Mouse (Mus musculus): ENCODE results near the gene Ar.

The Ar gene

GRCm38 (mm10) chrX:98148531-98149342, at the start of gene Ar:
TSS of gene Ar (plus strand) at chrX:98148769.
- DNase-seq (ENCODE audit: low spot score): no peak

GRCm38 (mm10) chrX:98149724-98150392, 1.3 kb downstream of the Ar start:
- DNase-seq (ENCODE audit: low spot score): no peak

- no peak for DNase-seq (ENCODE audit: low spot score)
Observed at GRCm38 (mm10) chrX:98150393-98151119, 2.0 kb downstream of the Ar start.

- DNase-seq (ENCODE audit: low spot score): no peak
Observed at GRCm38 (mm10) chrX:98189759-98190158, 41.2 kb downstream of the Ar start.

GRCm38 (mm10) chrX:98205766-98206165, 57.2 kb downstream of the Ar start:
- no peak for DNase-seq (ENCODE audit: low spot score)

- DNase-seq (ENCODE audit: low spot score): no peak
Observed at GRCm38 (mm10) chrX:98207166-98207565, 58.6 kb downstream of the Ar start.

- DNase-seq (ENCODE audit: low spot score): no peak
Observed at GRCm38 (mm10) chrX:98216103-98216502, 67.5 kb downstream of the Ar start.

GRCm38 (mm10) chrX:98239011-98239410, 90.4 kb downstream of the Ar start:
- DNase-seq (ENCODE audit: low spot score): no peak

GRCm38 (mm10) chrX:98245108-98245507, 96.5 kb downstream of the Ar start:
- peak; percentile 12 for DNase-seq (ENCODE audit: low spot score)

- DNase-seq (ENCODE audit: low spot score): no peak
Observed at GRCm38 (mm10) chrX:98248363-98248762, 99.8 kb downstream of the Ar start.

GRCm38 (mm10) chrX:98259620-98260019, 111.1 kb downstream of the Ar start:
- DNase-seq (ENCODE audit: low spot score): no peak

- DNase-seq (ENCODE audit: low spot score): no peak
Observed at GRCm38 (mm10) chrX:98265755-98266154, 117.2 kb downstream of the Ar start.

GRCm38 (mm10) chrX:98271361-98271760, 122.8 kb downstream of the Ar start:
- DNase-seq (ENCODE audit: low spot score): no peak

GRCm38 (mm10) chrX:98291763-98292162, 143.2 kb downstream of the Ar start:
- no peak for DNase-seq (ENCODE audit: low spot score)

GRCm38 (mm10) chrX:98300685-98301084, 152.1 kb downstream of the Ar start:
- no peak for DNase-seq (ENCODE audit: low spot score)

- no peak for DNase-seq (ENCODE audit: low spot score)
Observed at GRCm38 (mm10) chrX:98301924-98302323, 153.4 kb downstream of the Ar start.

GRCm38 (mm10) chrX:98315961-98316360, 167.4 kb downstream of the Ar start:
- no peak for DNase-seq (ENCODE audit: low spot score)

- no peak for DNase-seq (ENCODE audit: low spot score)
Observed at GRCm38 (mm10) chrX:98317483-98317882, 168.9 kb downstream of the Ar start.

- no peak for DNase-seq (ENCODE audit: low spot score)
Observed at GRCm38 (mm10) chrX:98323105-98323504, 174.5 kb downstream of the Ar start.

GRCm38 (mm10) chrX:98347481-98347880, 198.9 kb downstream of the Ar start:
- no peak for DNase-seq (ENCODE audit: low spot score)

GRCm38 (mm10) chrX:98348036-98348435, 199.5 kb downstream of the Ar start:
- no peak for DNase-seq (ENCODE audit: low spot score)

Measured in layer of hippocampus, adult 9-10 months (tissue).